9 mouse cellular contexts compared by ENCODE assay signal in genomic region chr8:47345085-47345771, GRCm38 (mm10).
DNase-seq lines count a peak whose midpoint lies in the region; ATAC-seq and TF ChIP-seq lines count a peak whose summit lies in the region.
"Had no signal": no experiment of that assay in that cellular context is flagged by ENCODE, and none has a peak within 500 bp of the region (broad histone marks: within the 10 kb centered on the region; RNA-seq: fewer than 3 reads in every experiment).

No protein-coding gene starts in this region.

- no peak overlapping the region for H3K4me2 ChIP-seq in kidney, embryonic 15.5 days
- H3K4me2 ChIP-seq in embryonic facial prominence, embryonic 14.5 days (ENCODE audit: low read depth, low read length) = peak overlapping the region; percentile 23; the same call in 1 of the 2 replicates
- H3K4me2 ChIP-seq in hindbrain, embryonic 12.5 days (replicated peaks) = peak overlapping the region; percentile 34
- H3K4me2 ChIP-seq in neural tube, embryonic 13.5 days = peak overlapping the region; percentile 34

- no peak overlapping the region for H3K4me3 ChIP-seq in kidney, adult 2 months (ENCODE audit: insufficient read depth, low read depth, low read length)
- H3K4me3 ChIP-seq in kidney, embryonic 15.5 days (replicated peaks) = no peak overlapping the region
- no peak overlapping the region for H3K4me3 ChIP-seq in embryonic facial prominence, embryonic 14.5 days (ENCODE audit: low read depth, low read length)
- no peak overlapping the region for H3K4me3 ChIP-seq in hindbrain, embryonic 12.5 days
- no peak overlapping the region for H3K4me3 ChIP-seq in neural tube, embryonic 13.5 days
- H3K4me3 ChIP-seq: myocyte had no signal

- H3K9ac ChIP-seq in kidney, embryonic 15.5 days = no peak overlapping the region
- no peak overlapping the region for H3K9ac ChIP-seq in embryonic facial prominence, embryonic 14.5 days (ENCODE audit: low read depth, low read length)
- H3K9ac ChIP-seq in hindbrain, embryonic 12.5 days = no peak overlapping the region
- H3K9ac ChIP-seq in neural tube, embryonic 13.5 days = no peak overlapping the region

- H3K27ac ChIP-seq in kidney, adult 2 months (ENCODE audit: insufficient read depth, low read depth, low read length) = peak overlapping the region; percentile 12; the same call in 1 of the 2 replicates
- H3K27ac ChIP-seq in kidney, embryonic 15.5 days = no peak overlapping the region
- no peak overlapping the region for H3K27ac ChIP-seq in embryonic facial prominence, embryonic 14.5 days (replicated peaks; ENCODE audit: low read depth, low read length)
- H3K27ac ChIP-seq in hindbrain, embryonic 12.5 days = peak overlapping the region; percentile 40; the same call in 1 of the 2 replicates
- H3K27ac ChIP-seq in neural tube, embryonic 13.5 days (replicated peaks) = peak overlapping the region; percentile 59

- H3K4me1 ChIP-seq in kidney, adult 2 months (ENCODE audit: control insufficient read depth, insufficient read depth, low read length) = no peaks in the 10 kb centered on the region
- H3K4me1 ChIP-seq in kidney, embryonic 15.5 days = peaks cover 40% of the 10 kb centered on the region
- H3K4me1 ChIP-seq in embryonic facial prominence, embryonic 14.5 days (ENCODE audit: control insufficient read depth, insufficient read depth, low read length) = peaks cover 23% of the 10 kb centered on the region
- peaks cover 24% of the 10 kb centered on the region for H3K4me1 ChIP-seq in hindbrain, embryonic 12.5 days
- peaks cover 43% of the 10 kb centered on the region for H3K4me1 ChIP-seq in neural tube, embryonic 13.5 days (replicated peaks)

- no peak for ATAC-seq in kidney, embryonic 15.5 days (replicated peaks; ENCODE audit: low FRiP score)
- peak; percentile 17; the same call in 1 of the 2 replicates for ATAC-seq in embryonic facial prominence, embryonic 14.5 days (ENCODE audit: low read depth)
- ATAC-seq in hindbrain, embryonic 12.5 days (ENCODE audit: low FRiP score) = peak; percentile 37; the same call in 1 of the 2 replicates
- ATAC-seq in neural tube, embryonic 13.5 days (ENCODE audit: low read depth) = no peak
- no peak for ATAC-seq in erythroid progenitor cell, adult 5-6 weeks (replicated peaks; ENCODE audit: low FRiP score, poor library complexity, severe bottlenecking)

- TF ChIP-seq CTCF in kidney, adult 2 months (conservative IDR thresholded peaks at IDR 0.05; ENCODE audit: insufficient read depth, insufficient read length, low read depth, low read length) = no peak

- 42% methylated on average over 15 of the region's 15 CpGs for WGBS in kidney, adult 2 months
- WGBS in kidney, embryonic 15.5 days = 52% methylated on average over 15 of the region's 15 CpGs
- WGBS in embryonic facial prominence, embryonic 14.5 days = 24% methylated on average over 15 of the region's 15 CpGs
- 17% methylated on average over 15 of the region's 15 CpGs for WGBS in hindbrain, embryonic 12.5 days
- WGBS in neural tube, embryonic 13.5 days = 15% methylated on average over 15 of the region's 15 CpGs

- DNase-seq in kidney, adult 2 months = peak; percentile 42
- peak; percentile 68 for DNase-seq in embryonic facial prominence, embryonic 14.5 days (ENCODE audit: low spot score)
- DNase-seq in spleen, postnatal 4 days (ENCODE audit: low spot score in 2 of 2) = no peak
- DNase-seq: thymus, postnatal 14 days had no signal

- no peak for TF ChIP-seq POLR2A in kidney, adult 2 months (IDR thresholded peaks at IDR 0.05; ENCODE audit: low read depth, low read length)

- no peaks in the 10 kb centered on the region for H3K27me3 ChIP-seq in kidney, adult 2 months (replicated peaks; ENCODE audit: control insufficient read depth, insufficient read depth, low read length)
- H3K27me3 ChIP-seq in kidney, embryonic 15.5 days = peaks cover 8% of the 10 kb centered on the region; the same call in 1 of the 2 replicates
- no peaks in the 10 kb centered on the region for H3K27me3 ChIP-seq in embryonic facial prominence, embryonic 14.5 days (replicated peaks; ENCODE audit: control insufficient read depth, insufficient read depth, low read length)
- peaks cover 52% of the 10 kb centered on the region for H3K27me3 ChIP-seq in hindbrain, embryonic 12.5 days
- H3K27me3 ChIP-seq in neural tube, embryonic 13.5 days = peaks cover 15% of the 10 kb centered on the region

- no peaks in the 10 kb centered on the region for H3K36me3 ChIP-seq in kidney, adult 2 months (ENCODE audit: control insufficient read depth, insufficient read depth, low read length)
- no peaks in the 10 kb centered on the region for H3K36me3 ChIP-seq in kidney, embryonic 15.5 days
- no peaks in the 10 kb centered on the region for H3K36me3 ChIP-seq in embryonic facial prominence, embryonic 14.5 days (ENCODE audit: control insufficient read depth, insufficient read depth, low read length)
- H3K36me3 ChIP-seq in hindbrain, embryonic 12.5 days = no peaks in the 10 kb centered on the region
- H3K36me3 ChIP-seq in neural tube, embryonic 13.5 days = no peaks in the 10 kb centered on the region

- no peaks in the 10 kb centered on the region for H3K9me3 ChIP-seq in kidney, embryonic 15.5 days (replicated peaks)
- no peaks in the 10 kb centered on the region for H3K9me3 ChIP-seq in embryonic facial prominence, embryonic 14.5 days (ENCODE audit: control insufficient read depth, low read length)
- H3K9me3 ChIP-seq in hindbrain, embryonic 12.5 days (replicated peaks) = no peaks in the 10 kb centered on the region
- no peaks in the 10 kb centered on the region for H3K9me3 ChIP-seq in neural tube, embryonic 13.5 days

Comparison
In these comparisons a context has a peak if more than half of its experiments do, and no peak if none do; other contexts are left out.
1. H3K27ac ChIP-seq: peak in kidney, adult 2 months (single experiment), hindbrain, embryonic 12.5 days (single experiment) and neural tube, embryonic 13.5 days (single experiment); none in kidney, embryonic 15.5 days (single experiment) and embryonic facial prominence, embryonic 14.5 days (single experiment).
2. DNase-seq: peak in kidney, adult 2 months (single experiment) and embryonic facial prominence, embryonic 14.5 days (single experiment); none in spleen, postnatal 4 days (0 of 2).
3. ATAC-seq: peak in embryonic facial prominence, embryonic 14.5 days (single experiment) and hindbrain, embryonic 12.5 days (single experiment); none in kidney, embryonic 15.5 days (single experiment), neural tube, embryonic 13.5 days (single experiment) and erythroid progenitor cell, adult 5-6 weeks (single experiment).